Mouse (Mus musculus) cerebellum, adult 8-10 months (tissue): Measurements from ENCODE around the gene Diaph3.

Source experiments
- DNase-seq: peaks from one replicate; pipeline ENCODE4 v3.0.0; 2022

Diaph3 gene

DNA sequence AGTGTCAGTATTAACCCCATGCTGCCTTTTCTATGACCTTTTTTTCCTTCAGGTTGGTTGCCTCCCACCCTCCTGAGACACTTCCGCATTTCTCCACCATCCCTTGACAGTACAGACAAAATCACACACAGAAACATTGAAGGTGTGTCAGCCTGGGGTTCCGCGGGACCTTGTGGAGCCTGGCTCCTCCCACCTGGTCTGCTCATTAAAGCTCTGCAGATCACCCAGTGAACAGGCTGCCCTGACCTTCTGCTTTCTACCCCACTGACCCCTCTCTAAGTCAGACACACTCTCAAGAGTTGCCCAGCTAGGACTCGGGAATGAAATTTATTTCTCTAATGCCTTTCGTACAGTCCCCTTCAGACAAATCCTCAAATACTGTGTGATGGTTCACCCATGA lies 500.9 kb downstream of the Diaph3 start:
- DNase-seq, result no peak

DNA sequence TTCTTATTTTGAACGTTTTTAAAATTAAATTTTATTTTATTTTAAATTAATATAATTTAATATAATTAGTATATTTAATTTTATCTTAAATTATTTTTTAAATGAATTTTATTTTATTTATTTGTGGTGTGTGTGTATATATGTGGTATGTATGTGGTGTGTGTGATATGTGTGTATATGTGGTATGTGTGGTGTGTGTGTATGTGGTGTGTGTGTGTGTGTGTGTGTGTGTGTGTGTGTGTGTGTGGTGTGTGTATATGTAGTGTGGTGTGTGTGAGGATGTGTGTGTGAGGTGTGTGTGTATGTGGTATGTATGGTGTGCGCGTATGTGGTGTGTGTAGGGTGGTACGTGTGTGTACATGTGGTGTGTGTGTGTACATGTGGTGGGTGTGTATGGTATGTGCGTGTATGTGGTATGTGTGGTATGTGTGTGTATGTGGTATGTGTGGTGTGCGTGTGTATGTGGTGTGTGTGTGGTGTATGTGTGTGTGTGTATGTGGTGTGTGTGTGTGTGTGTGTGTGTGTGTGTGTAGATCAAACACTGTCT lies 505.4 kb downstream of the Diaph3 start:
- no peak for DNase-seq

DNA sequence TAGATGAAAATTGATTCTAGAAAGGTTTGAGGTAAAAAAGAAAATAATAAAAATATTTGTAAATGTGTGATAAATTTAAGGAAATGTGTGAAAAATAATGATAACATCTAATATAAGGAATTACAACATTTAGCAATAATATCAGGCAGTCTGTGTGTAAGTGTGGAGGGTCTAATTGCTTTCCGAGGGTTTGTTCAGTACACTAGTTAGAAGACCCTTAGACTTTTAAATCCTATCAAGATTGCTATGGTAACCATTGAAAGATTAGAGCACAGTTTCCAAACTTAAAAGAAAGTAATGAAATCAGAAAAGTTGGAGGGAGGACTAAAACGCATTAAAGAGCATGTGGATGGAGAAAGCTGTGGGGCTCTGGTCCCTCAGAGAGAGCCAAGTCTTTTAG lies 506.0 kb downstream of the Diaph3 start:
- no peak for DNase-seq

DNA sequence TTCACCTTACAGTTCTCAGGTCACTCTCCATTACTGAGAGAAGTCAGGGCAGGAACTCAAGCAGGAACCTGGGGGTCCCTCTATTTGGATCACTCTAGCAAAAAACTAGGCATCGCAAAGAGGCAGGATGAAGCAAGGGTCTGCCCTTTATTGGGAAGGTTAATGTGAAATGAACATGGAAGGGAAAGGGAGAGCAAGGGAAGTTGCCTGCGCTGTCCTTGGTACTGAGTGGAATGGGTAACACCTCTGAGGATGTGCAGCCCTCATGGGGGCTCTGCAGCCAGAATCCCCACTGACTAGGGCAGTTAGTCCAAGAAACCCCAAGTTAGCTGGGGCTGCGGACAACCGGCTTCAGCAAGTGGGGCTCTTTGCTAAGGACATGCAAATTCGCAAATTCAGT lies 507.2 kb downstream of the Diaph3 start:
- DNase-seq, result no peak

DNA sequence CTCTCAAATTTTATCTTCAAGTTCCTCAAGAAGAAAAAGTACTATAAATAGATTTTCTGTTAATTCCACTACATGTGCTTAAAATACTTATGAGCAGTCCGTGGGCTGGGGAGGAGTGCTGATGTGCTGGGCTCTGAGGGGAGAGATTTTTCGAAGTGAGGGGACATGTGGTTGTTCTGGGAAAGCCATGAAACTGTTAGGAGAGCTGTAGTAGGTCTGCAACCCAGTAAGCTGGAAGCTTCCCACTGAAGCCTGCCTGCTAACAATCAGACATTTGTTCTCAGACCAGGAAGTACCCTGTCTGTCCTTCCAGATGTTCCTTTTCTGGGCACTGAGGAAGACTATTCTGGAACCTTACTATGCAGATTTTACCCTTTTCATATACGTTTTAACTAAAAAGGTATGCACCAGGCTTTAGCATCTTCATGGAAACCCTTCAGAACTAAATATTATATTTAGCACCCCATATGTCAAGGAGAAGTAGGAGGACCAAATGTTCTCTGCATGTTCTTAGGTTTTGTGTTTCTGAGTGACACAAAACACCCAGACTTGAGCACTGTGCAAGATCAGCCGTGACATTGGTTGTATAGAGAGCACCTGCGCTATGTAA lies 516.1 kb downstream of the Diaph3 start:
- DNase-seq, result no peak

DNA sequence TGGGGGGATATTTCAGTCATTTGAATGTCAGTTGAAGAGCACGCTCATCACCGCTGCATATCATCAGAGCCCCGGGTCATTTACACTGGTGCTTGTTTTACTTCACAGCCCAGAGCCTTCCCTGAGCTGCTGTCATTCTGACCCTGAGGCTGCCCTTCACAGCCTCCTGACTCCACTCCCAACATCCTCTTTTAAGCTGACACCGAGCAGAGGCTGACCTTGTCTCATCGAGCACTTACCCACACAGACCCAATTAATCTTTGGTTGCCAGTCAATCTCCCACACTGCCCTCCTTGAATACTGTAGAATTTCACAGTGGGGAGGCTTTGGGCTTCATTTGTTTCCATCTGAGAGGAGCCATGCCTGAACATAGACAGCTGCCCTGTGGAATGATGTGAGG lies 521.4 kb downstream of the Diaph3 start:
- no peak for DNase-seq
